Mouse (Mus musculus) myocyte (in vitro differentiated cells): ENCODE measurements at regions not wholly inside any gene's neighbourhood (a gene's known extent, or its start where the extent isn't known, plus 50 kb on each side); places are given as distances from the start of the nearest gene placed in this dataset.

Source experiments
- H3K27me3 ChIP-seq: one replicate; pipeline ENCODE4 v1.6.1; 2011; ENCODE audit not compliant: control insufficient read depth, insufficient read depth, insufficient read length
- H3K36me3 ChIP-seq: one replicate; pipeline ENCODE4 v1.6.1; 2011; ENCODE audit not compliant: control insufficient read depth, insufficient read depth
- H3K4me2 ChIP-seq: one replicate; pipeline ENCODE4 v1.6.1; 2011; ENCODE audit warnings: low read depth, control low read depth
- H3K4me3 ChIP-seq: one replicate; pipeline ENCODE4 v1.5.1; 2011; ENCODE audit warnings: mild to moderate bottlenecking, control low read depth, moderate library complexity
- H3K79me2 ChIP-seq: one replicate; pipeline ENCODE4 v1.6.1; 2011; ENCODE audit not compliant: control insufficient read depth, insufficient read depth
- H3ac ChIP-seq: one replicate; pipeline ENCODE4 v1.6.1; 2011; ENCODE audit not compliant: control insufficient read depth, insufficient read length
- CEBPB ChIP-seq: IDR thresholded peaks from 2 replicates; pipeline ENCODE4 v1.6.1; 2011; ENCODE audit warnings: mild to moderate bottlenecking, moderate library complexity; ENCODE audit not compliant: poor library complexity, insufficient read depth, severe bottlenecking
- E2F4 ChIP-seq: IDR thresholded peaks from one replicate; pipeline ENCODE4 v1.6.1; 2011; ENCODE audit warnings: mild to moderate bottlenecking, control low read depth, moderate library complexity; ENCODE audit not compliant: insufficient read depth
- MAX ChIP-seq: IDR thresholded peaks from one replicate; pipeline ENCODE4 v1.6.1; 2011; ENCODE audit warnings: low read depth, mild to moderate bottlenecking, control low read depth
- MYOD1 ChIP-seq, 3 experiments: IDR thresholded peaks; one replicate each; pipeline ENCODE4 v1.6.1; 2011; ENCODE audit warnings: control low read depth in 2 of 3, low read depth in 2 of 3, mild to moderate bottlenecking in 2 of 3, moderate library complexity in 1 of 3; ENCODE audit not compliant: insufficient read length in 2 of 3, control insufficient read depth in 1 of 3
- MYOG ChIP-seq, 3 experiments: IDR thresholded peaks; one replicate each; pipeline ENCODE4 v1.6.1; 2011; ENCODE audit warnings: control low read depth in 2 of 3, low read depth in 2 of 3, mild to moderate bottlenecking in 2 of 3; ENCODE audit not compliant: insufficient read length in 2 of 3, control insufficient read depth in 1 of 3, insufficient read depth in 1 of 3
- POLR2A ChIP-seq: IDR thresholded peaks from one replicate; pipeline ENCODE4 v1.6.1; 2011; ENCODE audit warnings: low read depth, mild to moderate bottlenecking, control low read depth, moderate library complexity; ENCODE audit not compliant: insufficient read length
- POLR2AphosphoS2 ChIP-seq: IDR thresholded peaks from one replicate; pipeline ENCODE4 v1.6.1; 2011; ENCODE audit warnings: low read depth, control low read depth; ENCODE audit not compliant: insufficient read length
- REST ChIP-seq: IDR thresholded peaks from one replicate; pipeline ENCODE4 v1.6.1; 2011; ENCODE audit warnings: mild to moderate bottlenecking, control low read depth, moderate library complexity; ENCODE audit not compliant: insufficient read depth, insufficient read length
- SRF ChIP-seq: IDR thresholded peaks from one replicate; pipeline ENCODE4 v1.6.1; 2011; ENCODE audit warnings: low read depth; ENCODE audit not compliant: control insufficient read depth, insufficient read length
- TCF12 ChIP-seq: IDR thresholded peaks from one replicate; pipeline ENCODE4 v1.6.1; 2011; ENCODE audit warnings: mild to moderate bottlenecking, control low read depth; ENCODE audit not compliant: poor library complexity, insufficient read depth, severe bottlenecking
- TCF3 ChIP-seq: IDR thresholded peaks from one replicate; pipeline ENCODE4 v1.6.1; 2011; ENCODE audit warnings: low read depth, control low read depth; ENCODE audit not compliant: insufficient read length
- USF1 ChIP-seq: IDR thresholded peaks from one replicate; pipeline ENCODE4 v1.6.1; 2011; ENCODE audit warnings: low read depth, mild to moderate bottlenecking, control low read depth, moderate library complexity

GRCm38 (mm10) chr13:72816856-72817255 lies 188.2 kb downstream of the Irx2 start:
- Histone ChIP-seq H3K4me3 (no peak overlapping the region), H3K4me2 (no peak overlapping the region), H3ac (no peak overlapping the region), H3K79me2 (no peaks in the 10 kb centered on the region), H3K36me3 (no peaks in the 10 kb centered on the region), H3K27me3 (peaks cover 23% of the 10 kb centered on the region)
- no peak for TF ChIP-seq USF1
- TF ChIP-seq POLR2A: no peak
- TF ChIP-seq E2F4: no peak
- TF ChIP-seq MYOD1 (IDR thresholded peaks at IDR 0.05; ENCODE audit: control insufficient read depth in 1 of 3, insufficient read length in 2 of 3, low read depth in 2 of 3): no peak

- no peak overlapping the region for H3K4me3 ChIP-seq
- no peaks in the 10 kb centered on the region for H3K36me3 ChIP-seq
- no peaks in the 10 kb centered on the region for H3K79me2 ChIP-seq
- H3K4me2 ChIP-seq: no peak overlapping the region
- TF ChIP-seq MYOD1 (IDR thresholded peaks at IDR 0.05; ENCODE audit: control insufficient read depth in 1 of 3, insufficient read length in 2 of 3, low read depth in 2 of 3) (no peak), E2F4 (no peak), USF1 (no peak), MAX (no peak), POLR2A (no peak), TCF12 (no peak), REST (no peak), MYOG (IDR thresholded peaks at IDR 0.05; ENCODE audit: control insufficient read depth in 1 of 3, insufficient read depth in 1 of 3, insufficient read length in 2 of 3, low read depth in 2 of 3) (no peak), TCF3 (no peak), CEBPB (no peak), POLR2AphosphoS2 (no peak), SRF (no peak)
- peaks cover 23% of the 10 kb centered on the region for H3K27me3 ChIP-seq
- no peak overlapping the region for H3ac ChIP-seq
Observed at GRCm38 (mm10) chr13:72817521-72817920, 188.9 kb downstream of the Irx2 start.

GRCm38 (mm10) chr13:72817930-72818329 lies 189.3 kb downstream of the Irx2 start:
- peaks cover 23% of the 10 kb centered on the region for H3K27me3 ChIP-seq
- H3K36me3 ChIP-seq: no peaks in the 10 kb centered on the region
- no peak overlapping the region for H3ac ChIP-seq
- H3K4me2 ChIP-seq: no peak overlapping the region
- TF ChIP-seq REST (no peak), TCF3 (no peak), MYOD1 (IDR thresholded peaks at IDR 0.05; ENCODE audit: control insufficient read depth in 1 of 3, insufficient read length in 2 of 3, low read depth in 2 of 3) (no peak), SRF (no peak), CEBPB (no peak), E2F4 (no peak), POLR2AphosphoS2 (no peak), MAX (no peak), POLR2A (no peak), USF1 (no peak), MYOG (IDR thresholded peaks at IDR 0.05; ENCODE audit: control insufficient read depth in 1 of 3, insufficient read depth in 1 of 3, insufficient read length in 2 of 3, low read depth in 2 of 3) (no peak), TCF12 (no peak)
- H3K4me3 ChIP-seq: no peak overlapping the region
- no peaks in the 10 kb centered on the region for H3K79me2 ChIP-seq

- Histone ChIP-seq H3K4me3 (no peak overlapping the region), H3K4me2 (no peak overlapping the region), H3ac (no peak overlapping the region), H3K36me3 (no peaks in the 10 kb centered on the region), H3K27me3 (no peaks in the 10 kb centered on the region), H3K79me2 (no peaks in the 10 kb centered on the region)
- TF ChIP-seq MYOG (IDR thresholded peaks at IDR 0.05; ENCODE audit: control insufficient read depth in 1 of 3, insufficient read depth in 1 of 3, insufficient read length in 2 of 3, low read depth in 2 of 3): no peak
- no peak for TF ChIP-seq USF1
- TF ChIP-seq TCF12: no peak
- TF ChIP-seq REST: no peak
Observed at GRCm38 (mm10) chr13:72826613-72827012, 198.0 kb downstream of the Irx2 start.

GRCm38 (mm10) chr13:72829331-72829730 lies 200.7 kb downstream of the Irx2 start:
- H3K4me3 ChIP-seq: no peak overlapping the region

More at GRCm38 (mm10) chr13:72829331-72829730, 200.7 kb downstream of the Irx2 start:
- TF ChIP-seq CEBPB (no peak), REST (no peak), TCF3 (no peak), POLR2AphosphoS2 (no peak), MYOG (IDR thresholded peaks at IDR 0.05; ENCODE audit: control insufficient read depth in 1 of 3, insufficient read depth in 1 of 3, insufficient read length in 2 of 3, low read depth in 2 of 3) (no peak), USF1 (no peak), SRF (no peak), E2F4 (no peak), POLR2A (no peak), MAX (no peak), MYOD1 (IDR thresholded peaks at IDR 0.05; ENCODE audit: control insufficient read depth in 1 of 3, insufficient read length in 2 of 3, low read depth in 2 of 3) (no peak), TCF12 (no peak)
- Histone ChIP-seq H3K27me3 (no peaks in the 10 kb centered on the region), H3K4me2 (no peak overlapping the region), H3K36me3 (no peaks in the 10 kb centered on the region), H3K79me2 (no peaks in the 10 kb centered on the region), H3ac (no peak overlapping the region)
